Mouse (Mus musculus): ENCODE results near the gene Habp2.

DNA sequence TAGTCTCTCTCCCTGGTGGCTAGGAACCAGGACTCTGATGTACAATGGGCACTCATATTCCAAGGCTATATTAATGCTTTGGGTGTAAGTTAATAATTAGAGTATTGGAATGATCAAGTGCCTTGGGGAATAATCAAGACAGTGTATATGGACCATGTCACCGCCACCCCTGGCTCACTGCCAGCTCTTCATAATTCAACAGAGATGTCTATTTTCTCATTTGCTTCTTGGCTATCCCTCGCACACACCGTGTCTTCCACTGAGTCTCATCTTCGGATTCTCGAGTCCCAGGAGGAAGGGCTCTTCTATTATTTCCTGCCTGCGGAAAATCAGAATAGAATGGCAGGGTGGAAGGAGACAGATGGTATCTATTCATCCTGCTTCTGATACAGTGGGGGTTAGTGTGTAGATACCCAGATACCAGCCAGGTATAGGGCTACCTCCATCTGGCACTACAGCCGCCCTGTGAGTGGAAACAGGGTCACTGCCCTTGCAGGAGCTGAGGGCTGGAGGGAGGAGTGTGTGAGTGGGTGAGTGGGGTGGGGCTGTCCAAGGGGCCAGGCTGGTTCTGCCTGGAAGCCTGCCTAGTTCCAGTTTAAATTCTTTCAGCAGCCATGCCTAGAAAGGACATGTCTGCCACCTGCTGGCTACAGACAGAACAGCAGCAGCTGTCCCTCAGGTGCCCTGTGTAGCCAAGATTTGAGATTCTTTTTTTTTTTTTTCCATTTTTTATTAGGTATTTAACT, 7.9 kb downstream of the Habp2 start:
- TF ChIP-seq CTCF (conservative IDR thresholded peaks at IDR 0.05 in 1 of 2, IDR thresholded peaks at IDR 0.05 in 1 of 2; ENCODE audit: low read depth in 2 of 2, low read length in 2 of 2) (peak in 1 of 2 experiments; percentile 75; a peak in 3 of 4 replicates), TCF12 (IDR thresholded peaks at IDR 0.05; ENCODE audit: low read depth, low read length) (no peak), RCOR1 (conservative IDR thresholded peaks at IDR 0.05; ENCODE audit: low read depth, low read length) (no peak), GABPA (IDR thresholded peaks at IDR 0.05; ENCODE audit: insufficient replicate concordance, low read depth, low read length) (no peak), SMC3 (IDR thresholded peaks at IDR 0.05; ENCODE audit: low read depth, low read length) (peak; percentile 49), POLR2A (IDR thresholded peaks at IDR 0.05; ENCODE audit: low read depth, low read length) (no peak), ZNF384 (IDR thresholded peaks at IDR 0.05; ENCODE audit: low read depth, low read length) (no peak), MEF2A (IDR thresholded peaks at IDR 0.05; ENCODE audit: borderline replicate concordance, low read depth, low read length) (no peak), ZKSCAN1 (IDR thresholded peaks at IDR 0.05; ENCODE audit: borderline replicate concordance, low read depth, low read length) (no peak), ELF1 (IDR thresholded peaks at IDR 0.05; ENCODE audit: low read depth, low read length) (no peak), EP300 (IDR thresholded peaks at IDR 0.05; ENCODE audit: low read length) (no peak), USF1 (IDR thresholded peaks at IDR 0.05; ENCODE audit: low read depth, low read length) (no peak)

Data from CH12.LX (cell line).